Mouse (Mus musculus): ENCODE results near the gene Slc2a8. TPM values are rescaled to one million over a fixed set of nuclear protein-coding genes. Genes with fewer than 3 reads are reported as not detected.
"Not testable (repeated sequence)": the region's sequence is repeated elsewhere in the genome, so short reads cannot be mapped to it uniquely, and the experiment has no call there.

Slc2a8 gene
- 23.9 and 24.0 TPM in 2 replicates for polyA plus RNA-seq (2015; fragmentation: Nextera tagmentation; extraction: Ambion mirVana)

DNA sequence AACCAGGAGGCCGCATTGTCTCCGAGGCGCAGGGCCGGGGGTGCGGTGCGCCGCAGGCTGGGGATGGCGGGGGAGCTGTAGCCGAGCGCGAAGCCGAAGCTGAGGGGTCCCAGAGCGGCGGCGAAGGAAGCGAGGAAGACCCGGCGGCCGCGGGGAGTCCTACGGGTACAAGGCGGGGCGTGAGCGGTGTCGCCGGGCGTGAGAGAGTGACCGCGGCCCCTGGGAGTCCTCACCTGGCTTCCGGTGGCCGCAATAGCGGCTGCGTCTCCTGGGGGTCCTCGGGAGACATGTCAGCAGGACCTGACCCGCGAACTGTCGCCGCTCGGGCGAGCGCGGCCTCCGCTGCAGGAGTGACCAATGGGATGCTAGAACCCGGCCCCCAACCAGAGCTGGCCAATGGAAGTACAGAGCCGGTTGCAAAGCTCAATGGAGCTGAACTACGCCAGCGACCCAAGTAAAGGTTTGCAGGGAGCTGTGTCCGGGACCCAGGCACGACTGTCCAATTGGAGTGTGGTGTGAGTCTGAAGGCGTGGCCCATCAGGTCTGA lies at the start of gene Slc2a8:
TSS of gene Slc2a8 (minus strand) at position 359 of the 547 bp plus-strand sequence.
- under 1% methylated on average over 50 of the region's 50 CpGs for WGBS
- ATAC-seq: peak; percentile 98

DNA sequence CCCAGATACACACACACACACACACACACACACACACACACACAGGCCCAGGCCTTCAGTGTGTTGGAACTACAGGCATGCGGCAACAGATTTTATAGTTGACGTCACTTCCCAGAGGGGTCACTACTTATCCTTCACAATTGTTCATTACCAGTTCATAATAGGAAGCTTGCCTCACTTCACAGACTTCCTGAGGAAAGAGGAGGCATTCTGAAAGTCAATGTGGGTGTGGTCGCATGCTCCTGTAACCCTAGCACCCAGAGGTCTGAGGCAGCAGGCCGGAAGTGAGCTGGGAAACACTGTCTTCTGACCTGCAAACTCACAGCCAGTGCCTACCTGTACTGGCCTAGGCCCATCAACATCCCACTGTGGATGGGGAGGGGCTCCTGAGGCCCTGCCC lies 43.2 kb upstream of the Slc2a8 start:
- WGBS: 86% methylated on average over 4 of the region's 4 CpGs
- no peaks in the 10 kb centered on the region for H3K36me3 ChIP-seq (ENCODE audit: control insufficient read depth, insufficient read depth)
- no peaks in the 10 kb centered on the region for H3K27me3 ChIP-seq (replicated peaks; ENCODE audit: control insufficient read depth, insufficient read depth, low read length)

More for the DNA sequence above, at the start of gene Slc2a8:
- Histone ChIP-seq H3K27me3 (replicated peaks; ENCODE audit: control insufficient read depth, insufficient read depth, low read length) (no peaks in the 10 kb centered on the region), H3K4me1 (replicated peaks; ENCODE audit: control insufficient read depth, insufficient read depth, low read length) (peaks cover 14% of the 10 kb centered on the region), H3K4me2 (ENCODE audit: low read length) (peak within 1 kb of the TSS; percentile 84), H3K36me3 (ENCODE audit: control insufficient read depth, insufficient read depth) (no peaks in the 10 kb centered on the region), H3K9ac (replicated peaks; ENCODE audit: low read depth, low read length) (peak within 1 kb of the TSS; percentile 84), H3K27ac (ENCODE audit: low read length) (peak within 1 kb of the TSS; percentile 25), H3K9me3 (ENCODE audit: control insufficient read depth, low read length) (no peaks in the 10 kb centered on the region), H3K4me3 (replicated peaks; ENCODE audit: low read length) (peak within 1 kb of the TSS; percentile 82)

DNA sequence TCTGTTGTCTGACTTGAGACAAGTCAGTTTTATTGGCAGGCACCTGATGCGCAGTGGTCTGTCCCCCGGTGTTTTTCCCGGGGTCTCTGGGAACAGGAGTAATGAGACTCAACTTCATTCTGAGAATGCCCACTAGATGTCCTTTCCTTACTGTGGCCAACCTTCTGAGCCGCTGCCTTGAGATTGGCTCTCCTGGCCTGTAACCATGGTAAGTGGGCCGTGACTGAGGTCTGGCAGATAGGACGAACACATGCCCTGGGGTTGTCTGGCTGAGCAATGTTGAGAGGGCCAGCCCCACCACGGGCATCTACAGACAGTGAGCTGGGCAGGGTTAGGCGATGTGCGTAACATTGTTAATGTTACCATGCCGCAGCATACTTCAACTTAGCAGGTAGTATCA lies 42.7 kb upstream of the Slc2a8 start:
- H3K4me2 ChIP-seq (ENCODE audit: low read length): no peak overlapping the region
- no peak overlapping the region for H3K4me3 ChIP-seq (replicated peaks; ENCODE audit: low read length)
- H3K4me1 ChIP-seq (replicated peaks; ENCODE audit: control insufficient read depth, insufficient read depth, low read length): no peaks in the 10 kb centered on the region
- 70% methylated on average over 10 of the region's 10 CpGs for WGBS
- no peak for ATAC-seq
- H3K9ac ChIP-seq (replicated peaks; ENCODE audit: low read depth, low read length): no peak overlapping the region
- H3K36me3 ChIP-seq (ENCODE audit: control insufficient read depth, insufficient read depth): no peaks in the 10 kb centered on the region
- no peaks in the 10 kb centered on the region for H3K27me3 ChIP-seq (replicated peaks; ENCODE audit: control insufficient read depth, insufficient read depth, low read length)
- H3K27ac ChIP-seq (ENCODE audit: low read length): no peak overlapping the region
- no peaks in the 10 kb centered on the region for H3K9me3 ChIP-seq (ENCODE audit: control insufficient read depth, low read length)

More for the DNA sequence above, 43.2 kb upstream of the Slc2a8 start:
- no peak overlapping the region for H3K27ac ChIP-seq (ENCODE audit: low read length)
- ATAC-seq: no peak
- no peaks in the 10 kb centered on the region for H3K9me3 ChIP-seq (ENCODE audit: control insufficient read depth, low read length)
- no peak overlapping the region for H3K9ac ChIP-seq (replicated peaks; ENCODE audit: low read depth, low read length)
- no peak overlapping the region for H3K4me2 ChIP-seq (ENCODE audit: low read length)
- no peaks in the 10 kb centered on the region for H3K4me1 ChIP-seq (replicated peaks; ENCODE audit: control insufficient read depth, insufficient read depth, low read length)
- no peak overlapping the region for H3K4me3 ChIP-seq (replicated peaks; ENCODE audit: low read length)

DNA sequence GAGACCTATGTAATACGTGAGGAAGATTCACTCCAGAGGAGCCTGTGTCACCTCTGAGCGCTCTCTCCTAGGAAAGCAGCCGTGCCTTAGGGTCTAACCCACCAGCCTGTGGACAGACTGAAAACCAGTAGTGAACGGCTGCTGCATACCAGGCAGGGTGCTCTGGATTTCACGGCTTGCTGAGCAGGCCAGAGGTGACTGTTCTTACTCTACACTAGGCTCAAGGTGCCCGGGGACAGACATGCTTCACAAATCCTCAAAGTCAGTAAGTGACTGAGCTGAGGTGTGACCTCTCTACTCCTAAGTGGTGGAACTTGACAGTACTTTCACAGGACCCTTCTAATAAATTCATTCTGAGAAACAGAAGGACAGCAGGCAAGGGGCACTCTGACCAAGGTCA lies 41.0 kb upstream of the Slc2a8 start:
- Histone ChIP-seq H3K4me3 (replicated peaks; ENCODE audit: low read length) (no peak overlapping the region), H3K36me3 (ENCODE audit: control insufficient read depth, insufficient read depth) (no peaks in the 10 kb centered on the region), H3K27me3 (replicated peaks; ENCODE audit: control insufficient read depth, insufficient read depth, low read length) (no peaks in the 10 kb centered on the region), H3K9ac (replicated peaks; ENCODE audit: low read depth, low read length) (no peak overlapping the region), H3K27ac (ENCODE audit: low read length) (no peak overlapping the region), H3K9me3 (ENCODE audit: control insufficient read depth, low read length) (no peaks in the 10 kb centered on the region), H3K4me1 (replicated peaks; ENCODE audit: control insufficient read depth, insufficient read depth, low read length) (no peaks in the 10 kb centered on the region), H3K4me2 (ENCODE audit: low read length) (no peak overlapping the region)
- ATAC-seq: no peak
- 82% methylated on average over 6 of the region's 6 CpGs for WGBS

DNA sequence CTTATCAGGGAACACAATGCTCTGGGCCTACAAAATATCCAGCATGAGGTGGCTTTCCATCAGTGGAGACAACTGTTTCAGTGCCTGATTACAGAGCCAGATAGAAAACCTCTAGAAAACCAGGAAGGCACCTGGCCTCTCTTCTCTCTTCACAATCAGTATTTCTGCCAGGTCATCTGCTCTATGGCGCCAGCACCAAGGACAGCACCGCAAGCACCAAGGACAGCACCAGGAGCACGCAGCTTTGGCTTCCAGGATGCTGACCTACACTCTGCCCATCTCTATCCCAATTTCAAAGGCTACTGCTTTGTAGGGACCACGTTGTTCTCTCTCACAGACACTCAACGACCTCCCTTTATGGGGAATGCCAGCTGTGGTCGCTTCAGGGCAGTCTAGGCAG lies 36.1 kb upstream of the Slc2a8 start:
- Histone ChIP-seq H3K27me3 (replicated peaks; ENCODE audit: control insufficient read depth, insufficient read depth, low read length) (no peaks in the 10 kb centered on the region), H3K4me1 (replicated peaks; ENCODE audit: control insufficient read depth, insufficient read depth, low read length) (peaks cover 9% of the 10 kb centered on the region; the same call in 1 of the 2 replicates), H3K4me2 (ENCODE audit: low read length) (no peak overlapping the region), H3K9me3 (ENCODE audit: control insufficient read depth, low read length) (no peaks in the 10 kb centered on the region), H3K4me3 (replicated peaks; ENCODE audit: low read length) (no peak overlapping the region), H3K36me3 (ENCODE audit: control insufficient read depth, insufficient read depth) (no peaks in the 10 kb centered on the region), H3K9ac (replicated peaks; ENCODE audit: low read depth, low read length) (no peak overlapping the region), H3K27ac (ENCODE audit: low read length) (no peak overlapping the region)
- no peak for ATAC-seq
- 9% methylated on average over 6 of the region's 6 CpGs for WGBS

DNA sequence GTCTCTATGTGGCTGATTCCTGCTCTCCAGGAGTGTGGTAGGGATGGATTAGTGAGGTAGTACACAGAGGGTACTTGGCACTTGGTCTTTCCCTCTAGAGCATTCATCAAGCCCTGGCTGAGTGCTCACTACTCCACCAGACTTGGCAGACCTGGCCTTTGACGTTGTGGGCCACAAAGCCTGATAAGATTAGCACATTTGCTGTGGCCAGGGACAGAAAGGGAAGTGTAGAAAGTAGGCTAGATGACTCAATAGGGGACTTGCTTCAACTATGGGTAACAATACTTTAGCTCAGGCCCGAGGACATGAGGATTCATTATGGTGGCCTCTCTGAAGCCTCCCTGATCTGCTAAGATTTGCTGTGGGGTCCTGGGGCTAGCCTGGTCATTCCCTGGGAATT lies 35.3 kb upstream of the Slc2a8 start:
- ATAC-seq: no peak
- WGBS: 86% methylated on average over 2 of the region's 2 CpGs
- H3K4me1 ChIP-seq (replicated peaks; ENCODE audit: control insufficient read depth, insufficient read depth, low read length): peaks cover 9% of the 10 kb centered on the region; the same call in 1 of the 2 replicates

DNA sequence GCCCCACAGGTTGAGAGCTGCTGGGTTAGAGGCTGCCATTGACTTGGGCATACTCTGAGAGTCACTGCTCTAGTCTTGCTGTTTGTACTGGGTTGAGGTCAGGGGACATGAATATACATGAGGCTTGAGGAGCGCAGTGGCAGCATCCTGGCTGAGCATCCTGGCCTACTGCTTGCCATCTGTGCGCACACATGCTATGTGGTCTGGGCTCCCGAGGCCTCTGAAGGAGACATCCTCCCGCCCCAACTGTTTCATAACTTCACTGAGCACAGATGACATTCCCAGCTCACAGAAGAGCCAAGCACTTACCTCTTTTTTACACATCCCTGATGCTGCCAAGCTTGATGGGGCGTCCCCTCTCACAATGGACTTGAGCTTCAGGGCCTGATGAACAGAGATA lies 33.0 kb upstream of the Slc2a8 start:
- no peaks in the 10 kb centered on the region for H3K9me3 ChIP-seq (ENCODE audit: control insufficient read depth, low read length)
- no peak overlapping the region for H3K27ac ChIP-seq (ENCODE audit: low read length)
- no peak overlapping the region for H3K4me3 ChIP-seq (replicated peaks; ENCODE audit: low read length)
- H3K27me3 ChIP-seq (replicated peaks; ENCODE audit: control insufficient read depth, insufficient read depth, low read length): no peaks in the 10 kb centered on the region
- no peak overlapping the region for H3K9ac ChIP-seq (replicated peaks; ENCODE audit: low read depth, low read length)
- H3K36me3 ChIP-seq (ENCODE audit: control insufficient read depth, insufficient read depth): no peaks in the 10 kb centered on the region
- peak; percentile 77 for ATAC-seq
- WGBS: 57% methylated on average over 5 of the region's 5 CpGs
- H3K4me1 ChIP-seq (replicated peaks; ENCODE audit: control insufficient read depth, insufficient read depth, low read length): peaks cover 9% of the 10 kb centered on the region; the same call in 1 of the 2 replicates
- H3K4me2 ChIP-seq (ENCODE audit: low read length): no peak overlapping the region

More for the DNA sequence above, 35.3 kb upstream of the Slc2a8 start:
- no peaks in the 10 kb centered on the region for H3K9me3 ChIP-seq (ENCODE audit: control insufficient read depth, low read length)
- no peaks in the 10 kb centered on the region for H3K27me3 ChIP-seq (replicated peaks; ENCODE audit: control insufficient read depth, insufficient read depth, low read length)
- H3K4me2 ChIP-seq (ENCODE audit: low read length): no peak overlapping the region
- H3K27ac ChIP-seq (ENCODE audit: low read length): no peak overlapping the region
- H3K9ac ChIP-seq (replicated peaks; ENCODE audit: low read depth, low read length): no peak overlapping the region
- no peak overlapping the region for H3K4me3 ChIP-seq (replicated peaks; ENCODE audit: low read length)
- no peaks in the 10 kb centered on the region for H3K36me3 ChIP-seq (ENCODE audit: control insufficient read depth, insufficient read depth)

DNA sequence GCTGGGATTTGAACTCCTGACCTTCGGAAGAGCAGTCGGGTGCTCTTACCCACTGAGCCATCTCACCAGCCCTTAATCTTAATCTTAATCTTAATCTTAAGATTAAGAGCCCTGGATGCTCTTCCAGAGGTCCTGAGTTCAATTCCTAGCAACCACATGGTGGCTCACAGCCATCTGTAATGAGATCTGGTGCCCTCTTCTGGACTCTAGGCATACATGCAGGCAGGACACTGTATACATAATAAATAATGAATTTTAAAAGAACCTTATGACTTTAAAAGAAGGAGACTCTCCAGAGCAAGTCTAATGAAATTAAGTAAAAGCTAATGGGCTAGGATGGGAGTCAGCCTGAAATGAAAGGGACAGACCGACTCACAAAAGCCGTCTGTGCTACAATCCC lies 27.2 kb upstream of the Slc2a8 start:
- not testable (repeated sequence) for H3K4me3 ChIP-seq (replicated peaks; ENCODE audit: low read length); H3K4me2 ChIP-seq (ENCODE audit: low read length); H3K36me3 ChIP-seq (ENCODE audit: control insufficient read depth, insufficient read depth); ATAC-seq; H3K4me1 ChIP-seq (replicated peaks; ENCODE audit: control insufficient read depth, insufficient read depth, low read length); H3K27ac ChIP-seq (ENCODE audit: low read length); H3K9ac ChIP-seq (replicated peaks; ENCODE audit: low read depth, low read length); H3K9me3 ChIP-seq (ENCODE audit: control insufficient read depth, low read length); H3K27me3 ChIP-seq (replicated peaks; ENCODE audit: control insufficient read depth, insufficient read depth, low read length)
- WGBS: 79% methylated on average over 4 of the region's 4 CpGs

DNA sequence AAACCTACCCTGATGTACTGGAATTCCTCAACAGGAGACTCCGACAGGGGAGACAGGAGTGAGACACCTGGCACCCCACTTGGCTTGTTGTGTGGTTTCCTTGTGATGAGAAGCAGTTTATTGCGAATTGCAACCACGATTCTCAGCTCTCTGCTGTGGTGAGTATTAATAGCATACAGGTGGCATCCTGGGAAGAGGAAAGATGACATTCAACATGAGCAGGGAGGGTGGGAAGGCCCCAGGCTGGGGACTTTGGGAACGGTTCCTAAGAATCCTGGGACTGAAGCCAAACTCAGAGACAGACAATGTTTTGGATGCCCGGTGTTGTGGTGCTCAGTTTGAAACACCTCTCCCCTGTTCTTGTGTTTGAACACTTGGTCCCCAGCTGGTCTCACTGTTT lies 23.2 kb upstream of the Slc2a8 start:
- no peak overlapping the region for H3K4me3 ChIP-seq (replicated peaks; ENCODE audit: low read length)
- no peaks in the 10 kb centered on the region for H3K27me3 ChIP-seq (replicated peaks; ENCODE audit: control insufficient read depth, insufficient read depth, low read length)
- 51% methylated on average over 5 of the region's 5 CpGs for WGBS
- H3K9me3 ChIP-seq (ENCODE audit: control insufficient read depth, low read length): no peaks in the 10 kb centered on the region
- H3K27ac ChIP-seq (ENCODE audit: low read length): no peak overlapping the region
- no peaks in the 10 kb centered on the region for H3K36me3 ChIP-seq (ENCODE audit: control insufficient read depth, insufficient read depth)
- H3K4me1 ChIP-seq (replicated peaks; ENCODE audit: control insufficient read depth, insufficient read depth, low read length): no peaks in the 10 kb centered on the region
- no peak overlapping the region for H3K4me2 ChIP-seq (ENCODE audit: low read length)
- no peak for ATAC-seq
- H3K9ac ChIP-seq (replicated peaks; ENCODE audit: low read depth, low read length): no peak overlapping the region

DNA sequence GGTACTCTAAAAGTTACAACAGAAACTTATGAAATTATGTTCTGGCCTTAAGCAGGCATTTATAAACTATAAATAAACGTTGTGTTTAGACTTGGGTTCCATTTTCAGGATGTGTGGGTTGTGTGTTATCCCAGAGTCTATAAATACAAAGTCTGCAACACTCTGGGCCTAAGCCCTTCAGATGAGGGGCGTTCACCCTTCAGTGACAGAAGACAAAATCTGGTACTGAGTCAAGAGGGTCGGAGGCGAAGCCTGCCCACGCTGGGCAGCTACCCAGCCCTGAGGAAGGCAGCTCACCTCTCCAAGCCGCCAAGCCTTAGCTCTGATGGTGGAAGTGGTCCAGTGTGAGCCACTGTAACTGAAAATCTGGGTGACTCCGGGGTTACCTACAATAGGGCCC lies 20.3 kb upstream of the Slc2a8 start:
- ATAC-seq: no peak
- Histone ChIP-seq H3K27ac (ENCODE audit: low read length) (no peak overlapping the region), H3K27me3 (replicated peaks; ENCODE audit: control insufficient read depth, insufficient read depth, low read length) (no peaks in the 10 kb centered on the region), H3K4me3 (replicated peaks; ENCODE audit: low read length) (no peak overlapping the region), H3K4me2 (ENCODE audit: low read length) (no peak overlapping the region), H3K9me3 (ENCODE audit: control insufficient read depth, low read length) (no peaks in the 10 kb centered on the region), H3K9ac (replicated peaks; ENCODE audit: low read depth, low read length) (no peak overlapping the region), H3K36me3 (ENCODE audit: control insufficient read depth, insufficient read depth) (no peaks in the 10 kb centered on the region), H3K4me1 (replicated peaks; ENCODE audit: control insufficient read depth, insufficient read depth, low read length) (0 out of 2 replicates have a peak, but pooled peaks cover 3% of the 10 kb centered on the region)
- 87% methylated on average over 7 of the region's 7 CpGs for WGBS
